Mouse (Mus musculus): Measurements from ENCODE around the gene Il6st.

GRCm38 (mm10) chr13:112482525-112482924 is 18.7 kb downstream of the Il6st start:
- TF ChIP-seq POLR2A (IDR thresholded peaks at IDR 0.05; ENCODE audit: low read depth, low read length) (no peak), CTCF (IDR thresholded peaks at IDR 0.05; ENCODE audit: extremely low read depth, insufficient read length, insufficient replicate concordance, low read depth, low read length) (no peak)
